Mouse (Mus musculus) gastrocnemius, postnatal 10 days (tissue): ENCODE results near the gene Ankk1. TPM values are rescaled to one million over a fixed set of nuclear protein-coding genes. Genes with fewer than 3 reads are reported as not detected.

Experiments
- total RNA-seq, 2 experiments: library from RNA; stranded (reverse); gene quantifications; 2 replicates each; pipeline ENCODE4 v1.2.3; 2021

The Ankk1 gene
- total RNA-seq, 2 experiments from 2014 or later = not detected

Other genes starting within 250 kb of the Ankk1 start
- not detected for gene Gm4894, start 176.5 kb downstream of the Ankk1 start, total RNA-seq
- gene Drd2, start 86.4 kb downstream of the Ankk1 start, total RNA-seq = not detected
- under 1 TPM; 0.66 to 0.93 TPM for gene Ttc12, start 59.2 kb upstream of the Ankk1 start, total RNA-seq